Mouse (Mus musculus): Measurements from ENCODE around the gene Sh3pxd2b.

Gene Sh3pxd2b

DNA sequence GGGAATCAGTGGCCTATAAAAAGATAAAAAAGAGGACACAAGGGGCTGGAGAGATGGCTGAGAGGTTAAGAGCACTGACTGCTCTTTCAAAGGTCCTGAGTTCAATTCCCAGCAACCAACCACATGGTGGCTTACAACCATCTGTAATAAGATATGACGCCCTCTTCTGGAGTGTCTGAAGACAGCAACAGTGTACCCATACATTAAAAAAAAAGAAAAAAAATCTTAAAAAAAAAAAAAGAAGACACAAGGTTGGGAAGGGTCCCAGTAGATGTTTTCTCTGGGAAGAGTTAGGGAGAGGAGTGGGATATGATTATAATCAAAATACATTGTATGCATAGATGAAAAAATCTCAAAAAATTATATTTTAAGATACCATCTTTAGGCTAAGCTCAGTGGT, 97.5 kb downstream of the Sh3pxd2b start:
- no peak for DNase-seq

DNA sequence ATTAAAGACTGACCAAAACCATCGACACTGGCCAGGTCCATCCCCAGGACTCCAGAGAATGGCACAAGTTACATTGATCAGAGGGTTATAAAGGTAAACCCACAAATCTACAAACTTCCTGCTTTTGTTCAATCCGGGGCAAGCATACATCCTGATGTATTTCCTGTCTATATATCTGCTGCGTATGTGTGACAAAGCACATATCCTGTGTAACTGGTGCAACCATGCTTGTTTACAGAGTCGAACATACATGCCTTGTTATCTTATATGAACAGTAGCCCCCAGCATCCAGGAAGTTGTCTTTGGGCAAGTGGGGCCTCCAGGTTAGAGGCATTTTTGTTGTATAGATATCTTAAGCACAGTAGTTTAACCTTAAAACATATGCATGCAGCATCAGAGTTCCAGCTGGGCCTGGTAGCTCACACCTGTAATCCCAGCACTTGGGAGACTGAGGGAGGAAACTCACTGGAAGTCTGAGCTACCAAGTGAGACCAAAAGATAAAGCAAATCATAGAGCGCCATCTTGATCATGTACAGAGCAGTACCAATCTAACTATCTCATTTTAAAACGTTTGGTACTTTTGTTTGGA, 98.1 kb downstream of the Sh3pxd2b start:
- no peak for DNase-seq

DNA sequence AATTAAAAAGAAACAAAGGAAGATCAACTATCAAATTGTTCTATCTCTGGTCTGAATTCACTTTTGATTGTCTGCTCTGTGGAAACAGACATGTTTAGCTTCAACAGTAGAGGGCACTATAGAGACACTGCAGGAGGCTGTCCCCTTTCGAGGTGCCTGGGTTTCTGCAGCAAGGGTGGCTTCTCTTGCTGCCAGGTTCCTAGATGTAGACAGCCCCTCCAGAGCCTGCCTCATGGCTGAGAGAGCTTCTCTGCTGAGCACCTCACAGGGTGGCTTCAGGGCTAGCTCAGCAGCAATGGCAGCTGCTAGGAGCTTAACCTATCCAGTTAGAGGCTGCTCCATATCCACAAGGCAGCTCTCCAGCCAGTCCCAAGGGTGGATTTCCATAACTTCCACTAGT, 102.6 kb downstream of the Sh3pxd2b start:
- DNase-seq: peak; percentile 73

DNA sequence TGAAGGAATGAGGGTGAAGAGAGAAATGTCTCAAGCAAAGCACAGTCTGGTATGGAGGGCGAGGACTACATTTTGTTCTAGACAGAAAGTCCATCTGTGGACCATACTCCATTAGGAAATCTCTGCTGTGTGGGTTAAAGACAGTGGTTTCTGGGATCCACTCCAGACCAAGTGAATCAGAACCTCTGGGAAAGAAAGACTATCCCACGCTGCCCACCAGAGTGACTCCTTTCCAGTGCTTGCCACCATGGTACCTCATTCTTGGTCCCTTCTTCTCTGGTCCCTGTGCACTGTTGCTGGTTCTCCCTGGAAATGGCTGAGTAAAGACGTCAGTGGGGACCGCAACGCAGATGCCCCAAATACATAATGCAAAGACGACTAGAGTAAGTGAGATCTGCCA, 103.7 kb downstream of the Sh3pxd2b start:
- DNase-seq: no peak

DNA sequence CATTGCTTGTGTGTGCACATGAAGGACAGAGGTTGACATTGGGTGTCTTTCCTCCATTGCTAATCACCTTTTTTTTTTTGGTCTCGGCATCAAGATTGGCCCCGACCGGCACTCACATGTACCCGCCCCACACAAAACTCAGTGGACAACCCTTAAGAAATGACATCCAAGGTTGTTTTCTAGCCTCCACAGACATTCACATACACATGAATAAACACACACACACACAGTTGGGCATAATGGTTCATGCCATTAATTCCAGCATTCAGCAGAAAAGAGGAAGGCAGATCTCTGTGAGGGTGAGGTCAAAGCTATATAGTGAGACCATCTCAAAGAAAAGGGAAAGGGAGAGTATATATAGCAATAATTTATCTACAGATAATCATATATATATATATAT, 105.1 kb downstream of the Sh3pxd2b start:
- no peak for DNase-seq

DNA sequence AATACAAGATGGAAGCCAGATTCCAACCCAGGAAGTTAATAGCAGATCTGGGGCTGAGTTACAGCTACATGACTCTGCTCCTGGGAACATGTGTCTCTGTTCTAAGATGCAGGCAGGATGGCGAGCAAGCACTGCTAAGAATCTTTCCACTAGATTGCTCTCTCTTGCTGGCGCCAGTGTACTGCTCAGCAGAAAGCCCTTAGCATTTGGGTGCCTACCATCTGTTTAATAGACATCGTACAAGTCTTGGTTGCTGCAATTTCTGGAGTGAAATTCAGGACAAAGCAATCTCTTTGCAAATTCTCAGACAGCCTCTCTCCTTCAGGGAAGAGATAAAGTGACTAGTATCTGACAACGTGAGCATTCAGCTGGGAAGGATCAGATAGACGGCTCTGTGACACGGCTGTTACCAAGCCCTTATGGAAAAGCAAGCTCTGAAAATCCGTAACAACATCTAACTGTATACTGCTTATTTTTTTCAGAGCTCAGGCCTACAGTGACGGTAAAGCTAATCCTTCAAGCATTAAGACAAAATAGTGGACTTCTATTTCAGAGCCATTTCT, 105.8 kb downstream of the Sh3pxd2b start:
- peak; percentile 44 for DNase-seq

DNA sequence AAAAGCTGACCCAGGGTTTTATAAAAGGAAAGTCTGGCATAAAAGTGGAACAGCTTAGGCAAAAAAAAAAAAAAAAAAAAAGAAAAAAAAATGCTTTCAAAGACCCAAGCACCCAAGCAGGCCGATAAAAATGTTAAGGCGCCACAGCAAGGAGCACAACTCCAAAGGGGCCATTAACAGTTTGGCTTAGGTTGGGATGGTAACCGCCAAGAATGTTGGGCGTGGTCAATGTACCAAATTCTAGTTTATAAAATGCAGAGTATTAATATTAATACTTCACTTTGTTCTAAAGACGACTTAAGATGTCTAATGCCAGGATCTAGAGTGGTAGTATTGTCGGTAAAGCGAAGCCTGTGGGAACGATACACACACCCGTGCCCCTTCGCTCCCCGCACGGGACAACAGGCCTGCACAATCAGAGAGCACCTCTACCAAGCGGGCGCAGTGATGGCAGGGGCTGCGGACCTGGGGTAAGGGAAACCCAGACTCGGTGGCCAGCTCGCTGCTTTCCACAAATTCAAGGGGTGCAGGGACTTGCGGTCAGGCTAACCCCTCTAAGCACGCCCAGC, 106.7 kb downstream of the Sh3pxd2b start:
- DNase-seq: no peak

DNA sequence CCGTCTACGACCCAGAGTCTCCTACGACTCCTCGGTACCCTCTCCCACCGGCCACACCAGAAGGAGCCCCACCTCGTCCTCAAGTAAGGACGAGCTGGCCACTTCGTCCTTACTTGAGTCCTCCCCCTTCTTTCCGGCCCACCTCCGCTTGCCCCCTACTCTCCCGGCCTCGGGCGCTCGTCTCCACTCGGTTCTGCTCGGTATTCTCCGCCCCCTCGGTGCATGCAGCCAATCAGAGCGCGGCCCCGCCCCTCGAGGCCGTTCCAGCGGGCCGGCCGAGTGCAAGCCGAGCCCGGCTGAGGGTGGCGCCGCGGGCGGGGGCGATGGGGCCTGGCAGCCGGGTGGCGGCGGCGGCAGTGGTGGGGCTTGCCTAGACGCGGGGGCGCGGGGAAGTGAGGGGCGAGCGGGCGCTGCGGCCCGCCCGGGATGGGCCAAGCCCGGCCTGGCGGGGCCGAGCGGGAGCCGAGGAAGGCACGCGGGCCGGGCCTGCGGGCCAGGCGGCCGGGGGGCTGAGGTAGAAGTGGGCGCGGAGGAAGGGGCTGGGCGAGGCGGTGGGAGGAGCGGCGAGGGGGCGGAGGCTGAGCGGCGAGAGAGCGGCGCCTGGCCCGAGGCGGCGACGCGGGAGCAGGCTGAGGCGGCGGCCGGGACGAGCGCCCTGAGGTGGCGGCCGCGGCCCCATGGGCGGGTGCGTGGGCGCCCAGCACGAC, 107.3 kb downstream of the Sh3pxd2b start, which contains the start of gene Ubtd2:
TSS of gene Ubtd2 (plus strand) at position 571 of the 707 bp plus-strand sequence.
- peak; percentile 96 for DNase-seq

DNA sequence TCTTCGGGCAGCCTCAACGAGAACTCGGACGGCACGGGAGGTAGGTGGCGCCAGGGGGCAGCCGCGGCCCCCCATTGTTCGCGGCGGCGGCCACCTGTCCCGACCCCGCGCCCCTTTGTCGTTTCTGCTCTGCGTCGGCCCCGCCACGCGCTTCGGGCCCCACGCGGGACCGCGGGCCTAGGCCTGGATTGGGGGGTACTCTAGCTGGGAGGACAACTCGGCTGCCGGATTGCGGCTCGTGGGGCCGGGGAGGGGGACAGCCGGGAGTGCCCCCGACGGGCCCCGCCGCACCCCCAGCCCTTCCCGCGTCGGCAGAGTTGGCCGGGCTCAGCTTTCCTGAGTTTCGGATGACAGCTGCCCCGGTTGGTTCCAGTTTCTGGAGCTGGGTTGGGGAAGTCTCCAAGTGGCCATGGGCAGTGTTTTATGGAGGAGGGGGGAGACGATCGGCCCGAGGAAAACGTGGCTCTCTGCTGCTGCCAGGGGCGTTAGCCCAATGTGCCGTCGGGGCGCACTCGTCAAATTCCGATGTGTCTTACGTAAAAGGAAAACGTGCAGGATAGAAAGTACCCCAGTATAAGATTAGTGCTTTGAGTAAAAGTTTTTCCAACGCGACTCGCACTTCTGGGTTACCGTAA, 108.0 kb downstream of the Sh3pxd2b start:
- DNase-seq: peak; percentile 67

DNA sequence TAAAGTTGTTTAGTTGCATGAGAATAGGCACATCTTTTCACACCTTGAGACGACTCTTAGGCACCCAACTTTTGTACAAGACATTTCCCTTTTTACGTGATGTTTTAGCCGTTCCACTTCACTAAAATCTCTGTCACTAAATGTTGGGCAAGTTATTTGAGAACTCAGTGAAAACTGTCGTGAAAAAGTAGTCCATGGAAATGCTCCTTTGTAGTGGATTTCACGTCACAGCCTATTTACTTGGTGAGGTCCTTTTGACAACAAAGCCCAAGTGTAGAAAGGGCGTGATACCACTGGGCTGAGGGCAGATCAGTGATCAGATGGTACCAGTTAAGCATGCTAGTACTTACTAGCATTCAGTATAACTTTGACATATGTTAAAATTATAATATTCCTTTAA, 108.7 kb downstream of the Sh3pxd2b start:
- no peak for DNase-seq

DNA sequence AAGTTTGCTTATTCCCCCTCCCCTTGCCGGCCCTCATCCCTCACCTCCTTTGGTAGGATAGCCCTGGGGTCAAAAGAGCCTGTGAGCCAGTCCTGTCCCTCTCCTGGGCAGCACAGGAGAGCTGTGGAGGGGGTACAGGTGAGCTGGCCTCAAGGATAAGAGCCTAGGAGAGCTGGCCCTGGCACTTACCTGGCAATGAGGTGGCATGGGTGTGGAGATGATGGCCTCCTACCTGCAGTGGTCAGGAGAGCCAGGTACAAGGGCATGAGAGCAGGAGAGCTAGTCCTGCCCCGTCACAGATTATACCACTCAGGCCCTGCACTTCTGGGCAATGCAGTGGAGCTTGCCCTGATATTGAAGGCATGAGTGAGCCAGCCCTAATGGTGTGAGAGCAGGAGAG, 116.7 kb downstream of the Sh3pxd2b start:
- DNase-seq: no peak

DNA sequence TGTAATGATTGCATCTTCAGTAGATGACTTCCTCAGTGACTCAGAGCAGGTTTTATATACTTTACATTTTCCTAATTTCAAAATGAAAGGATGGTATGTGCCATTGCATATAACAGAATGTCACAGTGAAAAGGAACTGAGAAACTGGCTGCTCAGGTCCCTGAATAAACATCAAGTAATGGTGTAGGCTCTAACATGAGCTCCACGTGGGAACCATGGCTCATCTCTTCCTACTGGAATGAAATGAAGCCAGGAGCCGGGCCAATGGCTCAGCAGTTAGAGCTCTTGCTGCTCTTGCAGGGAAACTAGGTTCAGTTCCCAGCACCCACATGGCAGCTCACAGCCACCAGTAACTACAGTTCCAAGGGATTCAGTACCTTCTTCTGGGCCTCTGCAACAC, 124.3 kb downstream of the Sh3pxd2b start:
- no peak for DNase-seq

DNA sequence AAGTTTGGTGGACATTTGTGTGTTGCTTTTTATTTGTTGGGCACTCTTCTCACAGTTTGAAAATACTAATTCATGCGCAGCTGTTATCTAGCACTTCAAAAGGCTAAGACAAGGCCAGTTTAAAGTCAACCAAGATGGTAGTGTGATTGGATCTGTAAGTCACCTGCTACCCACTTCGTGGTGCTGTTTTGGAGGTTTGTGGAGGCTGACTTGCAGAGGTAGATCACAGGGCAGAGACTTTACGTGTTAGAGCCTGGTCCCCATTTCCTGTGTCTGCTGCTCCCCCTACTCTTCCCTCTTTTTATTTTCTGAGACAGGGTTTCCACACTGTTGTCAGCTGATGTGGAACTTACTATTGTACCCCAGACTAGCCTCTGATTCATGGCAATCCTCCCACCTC, 127.1 kb downstream of the Sh3pxd2b start:
- DNase-seq: no peak

DNA sequence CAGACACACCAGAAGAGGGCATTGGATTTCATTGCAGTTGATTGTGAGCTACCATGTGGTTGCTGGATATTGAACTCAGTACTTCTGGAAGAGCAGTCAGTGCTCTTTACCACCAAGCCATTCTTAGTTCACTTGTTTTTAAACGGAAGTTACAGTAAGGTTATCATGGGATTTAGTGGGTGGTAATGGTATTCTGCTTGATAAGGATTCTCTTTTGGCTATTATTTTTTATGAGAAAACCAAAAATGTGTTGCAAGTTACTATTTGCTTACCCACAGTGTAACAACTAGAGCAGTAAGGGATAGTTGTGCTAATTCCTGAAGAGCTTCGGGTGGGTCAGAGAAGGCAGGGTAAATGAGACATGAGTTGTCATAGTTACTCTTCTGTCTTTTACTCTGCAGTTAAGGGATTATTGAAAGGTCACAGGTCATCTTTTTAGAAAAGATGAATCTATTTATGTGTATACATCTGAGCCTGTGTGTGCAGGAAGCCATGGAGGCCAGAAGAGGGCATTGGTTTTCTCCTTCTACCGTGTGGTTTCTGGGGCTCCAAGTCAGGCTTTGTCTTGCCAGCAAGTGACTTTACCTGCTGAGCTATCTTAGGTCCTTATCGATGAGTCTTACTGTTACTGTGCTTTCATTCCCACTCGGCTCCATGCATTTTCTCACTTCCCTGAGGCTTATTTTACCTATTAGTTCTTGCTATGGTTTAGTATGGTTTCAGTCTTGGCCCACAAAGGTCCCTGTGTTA, 128.0 kb downstream of the Sh3pxd2b start:
- no peak for DNase-seq

Data from cerebellum, adult 11-12 months (tissue).